Mouse (Mus musculus) ES-E14 (cell line): ENCODE data around the gene Hinfp. TPM values are rescaled to one million over a fixed set of nuclear protein-coding genes. Genes with fewer than 3 reads are reported as not detected.

Experiments used
- DNase-seq: peaks from one replicate; pipeline ENCODE4 v3.0.0-alpha.2; 2013; ENCODE audit warnings: low read depth, low spot score
- H3K27ac ChIP-seq: 2 replicates; pipeline ENCODE4 v1.5.1; 2012; ENCODE audit warnings: low read depth, mild to moderate bottlenecking, low read length, moderate library complexity, mixed read lengths; ENCODE audit not compliant: poor library complexity, insufficient read depth, severe bottlenecking
- H3K36me3 ChIP-seq: 2 replicates; pipeline ENCODE4 v1.6.1; 2012; ENCODE audit warnings: mild to moderate bottlenecking, low read length, moderate library complexity, mixed read lengths; ENCODE audit not compliant: control insufficient read depth, poor library complexity, insufficient read depth, severe bottlenecking
- H3K4me1 ChIP-seq, 2 experiments: fragments of 150-350 bp in 1 of 2; sonication (generic) in 1 of 2; 2 replicates each; pipeline ENCODE4 v1.6.1; 2012; ENCODE audit warnings: low read length in 2 of 2, mild to moderate bottlenecking in 1 of 2, mixed read lengths in 1 of 2; ENCODE audit not compliant: control insufficient read depth in 2 of 2, insufficient read depth in 2 of 2, poor library complexity in 1 of 2
- H3K4me3 ChIP-seq, 2 experiments: fragments of 150-350 bp in 1 of 2; sonication (generic) in 1 of 2; 2 replicates each; pipeline ENCODE4 v1.5.1; 2012; ENCODE audit warnings: low read length in 2 of 2, low read depth in 1 of 2, mild to moderate bottlenecking in 1 of 2, mixed read lengths in 1 of 2; ENCODE audit not compliant: insufficient read depth in 1 of 2, poor library complexity in 1 of 2, severe bottlenecking in 1 of 2
- H3K9ac ChIP-seq: 2 replicates; pipeline ENCODE4 v1.6.1; 2012; ENCODE audit warnings: low read depth, mild to moderate bottlenecking, low read length, mixed read lengths; ENCODE audit not compliant: poor library complexity, insufficient read depth, severe bottlenecking
- H3K9me3 ChIP-seq: fragments of 150-350 bp; sonication (generic); 2 replicates; pipeline ENCODE4 v1.6.1; 2012; ENCODE audit warnings: low read depth, mild to moderate bottlenecking, low read length; ENCODE audit not compliant: control insufficient read depth, insufficient read depth
- CHD2 ChIP-seq: IDR thresholded peaks from 2 replicates; pipeline ENCODE4 v1.6.1; 2014; ENCODE audit warnings: mild to moderate bottlenecking, low read depth, low read length, inconsistent platforms
- HCFC1 ChIP-seq: IDR thresholded peaks from 2 replicates; pipeline ENCODE4 v1.6.1; 2012; ENCODE audit warnings: low read length, inconsistent platforms, borderline replicate concordance; ENCODE audit not compliant: insufficient read depth
- MAFK ChIP-seq: IDR thresholded peaks from 2 replicates; pipeline ENCODE4 v1.6.1; 2014; ENCODE audit warnings: mild to moderate bottlenecking, low read depth, low read length, inconsistent platforms; ENCODE audit not compliant: insufficient read depth
- ZC3H11A ChIP-seq: IDR thresholded peaks from 2 replicates; pipeline ENCODE4 v1.6.1; 2012; ENCODE audit warnings: low read depth, mild to moderate bottlenecking, inconsistent platforms, low read length, borderline replicate concordance
- ZNF384 ChIP-seq: IDR thresholded peaks from 2 replicates; pipeline ENCODE4 v1.6.1; 2012; ENCODE audit warnings: low read depth, low read length, inconsistent platforms
- in situ Hi-C, 2 experiments: fragments of 600-800 bp; cut with MboI; formaldehyde crosslinking; loops; one replicate each; pipeline ENCODE4 v1.15.1; 2025; ENCODE audit warnings: low sequenced_read_pairs in 2 of 2, inconsistent platforms in 1 of 2; ENCODE audit not compliant: unreplicated experiment in 2 of 2
- total RNA-seq: library from RNA; depleted of rRNA; stranded (reverse); fragments of 300-350 nt; gene quantifications from 2 replicates; pipeline ENCODE4 v1.2.3, GENCODE M21; 2012

The Hinfp gene
- total RNA-seq, 1 experiment: 29.1 TPM

DNA sequence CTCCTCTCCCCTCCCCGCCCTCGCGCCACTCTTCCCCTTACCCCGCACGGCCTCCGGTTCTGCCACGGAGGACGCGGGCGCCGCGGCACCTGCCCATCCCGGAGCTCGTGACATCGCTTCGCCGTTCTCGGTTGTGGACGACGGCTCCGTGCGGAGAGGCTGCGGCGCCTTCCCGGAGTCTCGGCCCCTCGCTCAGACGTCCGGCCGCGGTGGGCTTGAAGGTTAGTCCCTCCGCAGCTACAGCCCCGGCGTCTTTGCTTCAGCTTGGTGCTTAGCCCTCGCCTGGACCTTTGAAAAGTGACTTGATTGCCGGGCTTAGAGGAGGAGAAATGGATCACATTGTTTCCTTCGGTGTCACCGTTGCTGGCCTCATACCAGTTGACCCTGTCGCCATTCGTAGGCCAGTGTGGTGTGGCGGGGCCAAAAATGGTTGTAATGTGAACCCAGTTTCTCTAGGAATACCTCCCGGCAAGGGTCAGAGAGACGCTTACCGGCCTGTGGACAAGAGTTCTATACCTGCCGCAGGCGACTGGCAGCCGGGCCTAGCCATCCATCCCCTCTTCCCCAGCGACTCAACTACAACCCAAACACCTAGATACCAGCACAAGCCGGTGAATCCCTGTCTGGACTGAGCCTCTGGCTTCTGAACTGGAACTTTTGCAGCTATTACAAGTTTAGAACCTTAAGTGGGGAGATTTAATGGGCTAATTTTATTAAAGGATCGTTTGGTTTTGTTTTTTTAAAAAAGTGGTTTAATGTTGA lies 30.0 kb upstream of the Hinfp start:
- H3K9me3 ChIP-seq: no peaks in the 10 kb centered on the region
- in situ Hi-C loops: no loop called here
- peaks cover 27% of the 10 kb centered on the region for H3K36me3 ChIP-seq
- H3K27ac ChIP-seq: peak overlapping the region; percentile 86
- DNase-seq: no peak
- H3K4me1 ChIP-seq: peaks cover 0 to 7% of the 10 kb centered on the region in 2 experiments; a peak in 1 of 4 replicates
- H3K9ac ChIP-seq: peak overlapping the region; percentile 92
- TF ChIP-seq ZNF384 (no peak), CHD2 (no peak), MAFK (no peak), ZC3H11A (no peak), HCFC1 (no peak)
- H3K4me3 ChIP-seq: peak overlapping the region; percentile 89 to 91

DNA sequence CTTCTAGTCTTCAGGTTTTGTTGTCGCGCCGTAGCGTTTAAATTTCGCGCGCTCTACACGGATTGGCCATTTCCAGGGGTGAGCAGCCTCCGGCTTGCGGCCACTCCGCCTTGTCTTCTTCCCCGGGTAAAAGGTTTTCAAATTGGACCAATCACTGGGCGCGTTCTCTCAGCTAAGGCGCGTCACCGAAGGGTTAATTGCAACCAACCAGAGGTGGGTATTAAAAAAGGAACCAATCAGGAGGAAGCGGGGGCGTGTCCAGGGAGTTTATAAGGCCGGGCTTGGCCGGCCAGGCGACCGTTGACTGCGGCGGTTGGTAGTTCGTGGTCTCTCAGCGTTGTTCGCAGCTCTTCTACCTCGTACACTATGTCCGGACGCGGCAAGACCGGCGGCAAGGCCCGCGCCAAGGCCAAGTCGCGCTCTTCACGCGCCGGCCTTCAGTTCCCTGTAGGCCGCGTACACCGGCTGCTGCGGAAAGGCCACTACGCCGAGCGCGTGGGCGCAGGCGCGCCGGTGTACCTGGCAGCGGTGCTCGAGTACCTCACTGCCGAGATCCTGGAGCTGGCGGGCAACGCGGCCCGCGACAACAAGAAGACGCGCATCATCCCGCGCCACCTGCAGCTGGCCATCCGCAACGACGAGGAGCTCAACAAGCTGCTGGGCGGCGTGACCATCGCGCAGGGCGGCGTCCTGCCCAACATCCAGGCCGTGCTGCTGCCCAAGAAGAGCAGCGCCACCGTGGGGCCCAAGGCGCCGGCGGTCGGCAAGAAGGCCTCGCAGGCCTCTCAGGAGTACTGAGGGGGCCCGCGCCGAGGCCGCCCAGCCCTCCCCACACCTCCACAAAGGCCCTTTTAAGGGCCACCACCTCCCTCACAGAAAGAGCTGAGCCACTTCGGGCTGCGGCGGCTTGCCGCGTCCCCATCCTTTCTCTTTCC lies 29.2 kb upstream of the Hinfp start, which contains the start of gene H2afx:
Gene H2afx, plus strand, starts transcription at position 299 of the 935 bp plus-strand sequence.
- Histone ChIP-seq H3K9ac (peak within 1 kb of the TSS; percentile 92), H3K27ac (peak within 1 kb of the TSS; percentile 87), H3K36me3 (peaks cover 27% of the 10 kb centered on the region), H3K4me3 (peak within 1 kb of the TSS; percentile 89 to 91), H3K9me3 (no peaks in the 10 kb centered on the region), H3K4me1 (peaks cover 0 to 7% of the 10 kb centered on the region in 2 experiments; a peak in 1 of 4 replicates)
- TF ChIP-seq HCFC1: peak; percentile 58; the same call in 1 of the 2 replicates
- TF ChIP-seq MAFK: no peak
- TF ChIP-seq CHD2: peak; percentile 84
- DNase-seq: peak; percentile 98
- in situ Hi-C loops: no loop called here

DNA sequence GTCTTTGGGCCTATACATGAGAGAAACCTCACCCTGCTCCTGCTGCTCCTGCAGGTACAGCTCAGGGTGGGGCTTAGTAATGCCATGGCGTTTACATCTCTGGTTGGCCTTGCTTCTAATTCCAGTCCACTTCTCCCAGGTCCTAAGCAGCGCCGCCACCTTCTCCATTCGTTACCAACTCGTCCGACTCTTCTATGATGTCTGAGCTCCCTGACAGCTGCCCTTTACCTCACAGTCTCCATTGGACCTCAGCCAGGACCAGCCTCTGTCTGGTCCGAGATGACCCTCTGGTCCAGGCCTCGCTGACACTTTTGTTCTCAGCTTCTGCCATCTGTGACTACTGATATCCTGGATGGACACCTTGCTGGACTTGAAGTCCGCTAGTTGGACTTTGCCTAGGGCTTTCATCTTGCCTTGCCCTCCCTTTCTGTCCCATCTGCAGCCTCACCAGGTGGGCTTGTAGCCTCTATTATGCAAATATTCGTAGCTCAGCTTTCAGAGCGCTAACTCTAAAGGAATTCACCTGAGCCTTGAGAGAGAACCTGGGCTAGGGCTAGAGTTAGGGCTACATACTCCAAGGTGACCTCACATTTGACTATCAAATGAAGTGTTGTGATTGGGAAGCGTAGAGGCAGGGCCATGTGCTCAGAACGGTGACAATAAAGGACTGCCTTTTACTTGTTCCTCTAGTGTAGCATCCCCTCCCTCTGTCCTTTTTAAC lies 27.6 kb upstream of the Hinfp start:
- in situ Hi-C loops: no loop called here
- H3K27ac ChIP-seq: peak overlapping the region; percentile 87; the same call in 1 of the 2 replicates
- H3K4me3 ChIP-seq: peak overlapping the region; percentile 48 to 54; a peak in 3 of 4 replicates
- DNase-seq: peak; percentile 56
- TF ChIP-seq MAFK: no peak
- no peak overlapping the region for H3K9ac ChIP-seq
- no peaks in the 10 kb centered on the region for H3K9me3 ChIP-seq
- peaks cover 0 to 7% of the 10 kb centered on the region in 2 experiments; a peak in 1 of 4 replicates for H3K4me1 ChIP-seq
- peaks cover 30% of the 10 kb centered on the region for H3K36me3 ChIP-seq

DNA sequence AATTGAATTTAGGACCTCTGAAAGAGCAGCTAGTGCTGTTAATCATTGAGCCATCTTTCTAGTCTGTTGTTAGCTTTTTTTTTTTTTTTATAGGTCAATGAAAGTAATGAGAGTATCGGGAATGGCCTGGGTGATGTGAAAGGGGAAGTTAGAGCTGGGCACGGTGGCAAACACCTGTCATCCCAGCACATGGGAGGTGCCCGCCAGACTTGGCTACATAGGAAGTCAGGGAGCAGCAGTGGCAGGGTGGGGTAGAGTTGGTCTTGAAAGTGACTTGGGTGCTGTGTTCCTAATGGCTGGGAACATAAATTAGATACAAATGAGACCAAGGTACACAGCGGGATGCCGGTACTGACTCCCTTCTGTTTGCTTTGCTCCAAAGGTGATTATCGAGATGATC lies 25.3 kb upstream of the Hinfp start:
- H3K4me1 ChIP-seq: peaks cover 0 to 6% of the 10 kb centered on the region in 2 experiments; a peak in 1 of 4 replicates
- in situ Hi-C loops: no loop called here
- no peak overlapping the region for H3K27ac ChIP-seq
- no peak overlapping the region for H3K9ac ChIP-seq
- no peak overlapping the region for H3K4me3 ChIP-seq
- H3K36me3 ChIP-seq: peaks cover 19% of the 10 kb centered on the region; the same call in 1 of the 2 replicates
- no peak for TF ChIP-seq ZNF384
- TF ChIP-seq MAFK: no peak
- no peak for TF ChIP-seq HCFC1
- no peak for TF ChIP-seq ZC3H11A
- TF ChIP-seq CHD2: no peak
- no peak for DNase-seq
- no peaks in the 10 kb centered on the region for H3K9me3 ChIP-seq
